Mouse (Mus musculus) CH12.LX (cell line): ENCODE results near the gene Rrp1. TPM values are rescaled to one million over a fixed set of nuclear protein-coding genes. Genes with fewer than 3 reads are reported as not detected.
A peak's percentile ranks its signal among the peaks of the same experiment; 100 is the strongest.

Source experiments
- DNase-seq: peaks from one replicate; pipeline ENCODE4 v3.0.0-alpha.2; 2013; ENCODE audit errors: extremely low read depth
- H3K27ac ChIP-seq: 2 replicates; pipeline ENCODE4 v1.5.1; 2012; ENCODE audit warnings: low read depth, mild to moderate bottlenecking, control low read depth, moderate library complexity; ENCODE audit not compliant: insufficient read depth
- H3K27me3 ChIP-seq: replicated peaks from 2 replicates; pipeline ENCODE3; 2012; ENCODE audit warnings: inconsistent platforms
- H3K36me3 ChIP-seq, 2 experiments: replicated peaks in 1 of 2; 2 replicates each; pipeline versions ENCODE3 to v1.6.1; 2012; ENCODE audit warnings: inconsistent platforms in 1 of 2, low read length in 1 of 2, mild to moderate bottlenecking in 1 of 2, mixed read lengths in 1 of 2, moderate library complexity in 1 of 2; ENCODE audit not compliant: control insufficient read depth in 1 of 2, insufficient read depth in 1 of 2
- H3K4me1 ChIP-seq, 2 experiments: 2 replicates each; pipeline ENCODE4 v1.6.1; 2012; ENCODE audit warnings: inconsistent platforms in 1 of 2, moderate library complexity in 1 of 2; ENCODE audit not compliant: insufficient read depth in 2 of 2, control insufficient read depth in 1 of 2
- H3K4me2 ChIP-seq: 2 replicates; pipeline ENCODE4 v1.6.1; 2012; ENCODE audit warnings: low read depth, mild to moderate bottlenecking, control low read depth; ENCODE audit not compliant: poor library complexity, insufficient read depth, severe bottlenecking
- H3K4me3 ChIP-seq, 3 experiments: fragments of 150-350 bp in 1 of 3; sonication (generic) in 1 of 3; replicated peaks in 1 of 3; 2 replicates each; pipeline versions ENCODE3 to v1.5.1; 2011 to 2012; ENCODE audit warnings: low read depth in 2 of 3, low read length in 2 of 3, mild to moderate bottlenecking in 2 of 3, moderate library complexity in 2 of 3, control low read depth in 1 of 3, improper control_type of control experiment in 1 of 3, inconsistent platforms in 1 of 3, mixed read lengths in 1 of 3; ENCODE audit not compliant: poor library complexity in 1 of 3
- H3K79me2 ChIP-seq: replicated peaks from 2 replicates; pipeline ENCODE4 v1.6.1; 2012; ENCODE audit warnings: mild to moderate bottlenecking, moderate library complexity; ENCODE audit not compliant: control insufficient read depth, poor library complexity, insufficient read depth, severe bottlenecking; ENCODE audit errors: extremely low read depth
- H3K9ac ChIP-seq: 2 replicates; pipeline ENCODE4 v1.6.1; 2012; ENCODE audit warnings: low read depth, mild to moderate bottlenecking, control low read depth, moderate library complexity; ENCODE audit not compliant: insufficient read depth
- H3K9me3 ChIP-seq: replicated peaks from 2 replicates; pipeline ENCODE3; 2012; ENCODE audit warnings: low read length, inconsistent platforms, mixed read lengths
- BHLHE40 ChIP-seq: IDR thresholded peaks from 2 replicates; pipeline ENCODE4 v1.6.1; 2011; ENCODE audit warnings: mild to moderate bottlenecking, low read depth, low read length, improper control_type of control experiment
- CHD1 ChIP-seq: IDR thresholded peaks from 2 replicates; pipeline ENCODE4 v1.6.1; 2012; ENCODE audit warnings: low read depth, low read length, improper control_type of control experiment, inconsistent platforms
- CHD2 ChIP-seq: IDR thresholded peaks from 2 replicates; pipeline ENCODE4 v1.6.1; 2011; ENCODE audit warnings: low read length, improper control_type of control experiment
- CTCF ChIP-seq, 2 experiments: IDR thresholded peaks in 1 of 2; conservative IDR thresholded peaks in 1 of 2; 2 replicates each; pipeline ENCODE4 v1.5.1; 2011 to 2012; ENCODE audit warnings: low read depth in 2 of 2, low read length in 2 of 2, improper control_type of control experiment in 1 of 2, inconsistent platforms in 1 of 2, mild to moderate bottlenecking in 1 of 2, moderate library complexity in 1 of 2
- E2F4 ChIP-seq: IDR thresholded peaks from 2 replicates; pipeline ENCODE4 v1.6.1; 2011; ENCODE audit warnings: low read depth, low read length, improper control_type of control experiment; ENCODE audit not compliant: insufficient replicate concordance
- ELF1 ChIP-seq: IDR thresholded peaks from 2 replicates; pipeline ENCODE4 v1.6.1; 2014; ENCODE audit warnings: low read depth, mild to moderate bottlenecking, inconsistent platforms, low read length, improper control_type of control experiment
- EP300 ChIP-seq: IDR thresholded peaks from 2 replicates; pipeline ENCODE4 v1.6.1; 2011; ENCODE audit warnings: low read length, improper control_type of control experiment
- GABPA ChIP-seq: IDR thresholded peaks from 2 replicates; pipeline ENCODE4 v1.6.1; 2012; ENCODE audit warnings: low read depth, low read length, improper control_type of control experiment, inconsistent platforms; ENCODE audit not compliant: insufficient replicate concordance
- HCFC1 ChIP-seq: IDR thresholded peaks from 2 replicates; pipeline ENCODE4 v1.6.1; 2012; ENCODE audit warnings: low read depth, mild to moderate bottlenecking, inconsistent platforms, low read length, improper control_type of control experiment
- IRF4 ChIP-seq: IDR thresholded peaks from 2 replicates; pipeline ENCODE4 v1.6.1; 2014; ENCODE audit warnings: low read depth, mild to moderate bottlenecking, inconsistent platforms, low read length, improper control_type of control experiment
- JUN ChIP-seq: IDR thresholded peaks from 2 replicates; pipeline ENCODE4 v1.6.1; 2011; ENCODE audit warnings: low read depth, mild to moderate bottlenecking, low read length, improper control_type of control experiment, moderate library complexity; ENCODE audit not compliant: insufficient read depth
- JUND ChIP-seq: conservative IDR thresholded peaks from 2 replicates; pipeline ENCODE4 v1.6.1; 2011; ENCODE audit warnings: low read depth, low read length, improper control_type of control experiment
- KAT2A ChIP-seq: IDR thresholded peaks from 2 replicates; pipeline ENCODE4 v1.6.1; 2012; ENCODE audit warnings: low read length, improper control_type of control experiment, inconsistent platforms; ENCODE audit not compliant: insufficient replicate concordance
- MAFK ChIP-seq: IDR thresholded peaks from 2 replicates; pipeline ENCODE4 v1.6.1; 2011; ENCODE audit warnings: low read length, improper control_type of control experiment; ENCODE audit not compliant: insufficient replicate concordance
- MAX ChIP-seq: IDR thresholded peaks from 2 replicates; pipeline ENCODE4 v1.6.1; 2011; ENCODE audit warnings: low read length, improper control_type of control experiment
- MAZ ChIP-seq: IDR thresholded peaks from 2 replicates; pipeline ENCODE4 v1.6.1; 2012; ENCODE audit warnings: low read depth, mild to moderate bottlenecking, inconsistent platforms, low read length, improper control_type of control experiment, moderate library complexity
- MXI1 ChIP-seq: IDR thresholded peaks from 2 replicates; pipeline ENCODE4 v1.6.1; 2011; ENCODE audit warnings: mild to moderate bottlenecking, low read depth, low read length, improper control_type of control experiment
- MYC ChIP-seq: IDR thresholded peaks from 2 replicates; pipeline ENCODE4 v1.6.1; 2011; ENCODE audit warnings: low read depth, mild to moderate bottlenecking, improper control_type of control experiment, low read length
- NRF1 ChIP-seq: IDR thresholded peaks from 2 replicates; pipeline ENCODE4 v1.6.1; 2014; ENCODE audit warnings: low read depth, mild to moderate bottlenecking, inconsistent platforms, low read length, improper control_type of control experiment, moderate library complexity
- PAX5 ChIP-seq: IDR thresholded peaks from 2 replicates; pipeline ENCODE4 v1.6.1; 2012; ENCODE audit warnings: low read length, inconsistent platforms, mixed read lengths
- POLR2A ChIP-seq: IDR thresholded peaks from 2 replicates; pipeline ENCODE4 v1.6.1; 2011; ENCODE audit warnings: low read depth, mild to moderate bottlenecking, improper control_type of control experiment, low read length
- POLR2AphosphoS2 ChIP-seq: IDR thresholded peaks from 2 replicates; pipeline ENCODE4 v1.6.1; 2011; ENCODE audit warnings: low read depth, low read length, improper control_type of control experiment
- RAD21 ChIP-seq: IDR thresholded peaks from 2 replicates; pipeline ENCODE4 v1.6.1; 2011; ENCODE audit warnings: low read depth, mild to moderate bottlenecking, low read length, improper control_type of control experiment, moderate library complexity
- SIN3A ChIP-seq: IDR thresholded peaks from 2 replicates; pipeline ENCODE4 v1.6.1; 2012; ENCODE audit warnings: low read length, improper control_type of control experiment, inconsistent platforms
- SMC3 ChIP-seq: IDR thresholded peaks from 2 replicates; pipeline ENCODE4 v1.6.1; 2011; ENCODE audit warnings: low read depth, low read length, improper control_type of control experiment
- TCF12 ChIP-seq: IDR thresholded peaks from 2 replicates; pipeline ENCODE4 v1.6.1; 2014; ENCODE audit warnings: low read depth, mild to moderate bottlenecking, inconsistent platforms, low read length, improper control_type of control experiment
- UBTF ChIP-seq: IDR thresholded peaks from 2 replicates; pipeline ENCODE4 v1.6.1; 2012; ENCODE audit warnings: low read depth, mild to moderate bottlenecking, inconsistent platforms, low read length, improper control_type of control experiment, moderate library complexity
- USF1 ChIP-seq: IDR thresholded peaks from 2 replicates; pipeline ENCODE4 v1.6.1; 2014; ENCODE audit warnings: low read depth, mild to moderate bottlenecking, inconsistent platforms, low read length, improper control_type of control experiment
- USF2 ChIP-seq: conservative IDR thresholded peaks from 2 replicates; pipeline ENCODE4 v1.6.1; 2011; ENCODE audit warnings: low read depth, low read length, improper control_type of control experiment
- ZKSCAN1 ChIP-seq: IDR thresholded peaks from 2 replicates; pipeline ENCODE4 v1.6.1; 2012; ENCODE audit warnings: low read depth, inconsistent platforms, low read length, improper control_type of control experiment, borderline replicate concordance
- dilution Hi-C: fragments of 300-500 bp; cut with MboI; formaldehyde crosslinking; loops from 2 replicates; pipeline ENCODE4 v1.14.3; 2020; ENCODE audit warnings: low sequenced_read_pairs; ENCODE audit not compliant: extremely low pct_unique_long_range_greater_than_20kb, extremely low pct_ligation_motif_present
- in situ Hi-C: fragments of 300-500 bp; cut with MboI; formaldehyde crosslinking; loops from 3 replicates; pipeline ENCODE4 v1.14.3; 2019; ENCODE audit warnings: low sequenced_read_pairs, low pct_ligation_motif_present, low pct_unique_long_range_greater_than_20kb, mixed read lengths
- polyA plus RNA-seq: library from polyadenylated mRNA; unstranded; fragments of >175 nt; gene quantifications from 2 replicates; pipeline ENCODE4 v1.2.1, GENCODE M21; 2012; ENCODE audit warnings: low read depth; ENCODE audit not compliant: insufficient read length
- total RNA-seq, 2 experiments: library from RNA; depleted of rRNA; stranded (reverse); fragments of 300-350 nt in 1 of 2; fragments of >200 nt in 1 of 2; gene quantifications; 2 replicates each; pipeline ENCODE4 v1.2.3; 2012 to 2014

The Rrp1 gene
- total and polyA plus RNA-seq, 3 experiments: 138 to 327 (median 189) TPM

DNA sequence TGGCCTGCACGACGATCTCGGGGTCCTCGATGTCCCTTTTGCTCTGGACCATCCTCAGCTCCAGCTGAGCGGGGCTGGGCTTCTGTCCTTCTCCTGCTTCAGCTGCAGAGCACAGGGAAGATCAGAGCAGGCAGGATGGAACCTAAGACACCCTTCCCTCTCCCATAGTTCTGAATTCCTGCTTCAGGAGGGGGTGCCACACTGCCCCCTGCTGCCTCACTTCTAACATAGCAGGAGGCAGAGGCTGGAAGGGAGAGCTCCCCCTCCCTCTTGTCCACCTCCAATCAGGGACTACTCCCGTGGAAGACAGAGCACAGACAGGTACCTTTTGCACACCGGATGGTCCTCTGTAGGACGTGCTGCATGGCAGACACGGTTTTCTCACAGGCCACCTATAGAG lies 28.0 kb upstream of the Rrp1 start:
- Histone ChIP-seq H3K4me3 (no peak overlapping the region), H3K27ac (no peak overlapping the region), H3K4me1 (peaks cover 3 to 27% of the 10 kb centered on the region in 2 experiments; a peak in 3 of 4 replicates), H3K27me3 (no peaks in the 10 kb centered on the region)
- TF ChIP-seq KAT2A (no peak), SMC3 (peak; percentile 33), HCFC1 (no peak), JUND (no peak), GABPA (no peak), MAX (no peak), EP300 (no peak), E2F4 (no peak), CTCF (conservative IDR thresholded peaks at IDR 0.05 in 1 of 2, IDR thresholded peaks at IDR 0.05 in 1 of 2; ENCODE audit: low read depth in 2 of 2, low read length in 2 of 2) (peak; percentile 69 to 71), RAD21 (peak; percentile 17), BHLHE40 (no peak), NRF1 (no peak), UBTF (no peak), CHD1 (no peak), POLR2AphosphoS2 (no peak), CHD2 (no peak), JUN (no peak), IRF4 (no peak), MAFK (no peak)
- TF ChIP-seq, all 38 proteins: peak for 3
- dilution Hi-C loops (no loop called here), in situ Hi-C loops (no loop called here)
- Histone ChIP-seq H3K79me2 (no peaks in the 10 kb centered on the region), H3K4me2 (no peak overlapping the region), H3K9ac (no peak overlapping the region), H3K36me3 (peaks cover 6 to 68% of the 10 kb centered on the region in 2 experiments), H3K9me3 (no peaks in the 10 kb centered on the region)
- no peak for DNase-seq

DNA sequence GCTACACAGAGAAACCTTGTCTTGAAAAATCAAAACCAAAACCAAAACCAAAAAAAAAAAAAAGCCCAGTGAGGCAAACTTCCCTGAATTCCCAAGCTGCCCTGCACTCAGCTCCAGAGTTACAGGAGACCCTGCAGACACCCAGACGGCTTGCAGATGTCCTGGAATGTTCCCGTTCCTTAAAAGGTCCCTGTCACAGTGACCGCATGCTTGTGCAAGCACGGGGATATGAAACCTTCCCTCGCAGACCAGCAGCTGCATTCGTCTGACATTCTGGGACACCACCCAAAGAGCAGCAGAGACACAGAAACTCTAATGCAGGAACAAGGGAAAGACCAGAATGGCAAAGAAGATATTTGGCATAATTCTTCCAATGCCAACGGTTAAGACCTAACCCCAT lies 27.1 kb upstream of the Rrp1 start:
- dilution Hi-C loops (no loop called here), in situ Hi-C loops (no loop called here)
- Histone ChIP-seq H3K9me3 (no peaks in the 10 kb centered on the region), H3K36me3 (peaks cover 6 to 59% of the 10 kb centered on the region in 2 experiments), H3K27me3 (no peaks in the 10 kb centered on the region), H3K4me3 (no peak overlapping the region), H3K27ac (no peak overlapping the region), H3K4me1 (peaks cover 3 to 25% of the 10 kb centered on the region in 2 experiments; a peak in 3 of 4 replicates), H3K9ac (no peak overlapping the region), H3K4me2 (no peak overlapping the region), H3K79me2 (no peaks in the 10 kb centered on the region)
- TF ChIP-seq POLR2A (no peak), MAX (no peak), BHLHE40 (no peak), USF1 (no peak), USF2 (no peak), ELF1 (no peak), PAX5 (no peak), MXI1 (no peak), ZKSCAN1 (no peak), POLR2AphosphoS2 (no peak), CHD1 (no peak), KAT2A (no peak), HCFC1 (no peak), SIN3A (no peak), CTCF (conservative IDR thresholded peaks at IDR 0.05 in 1 of 2, IDR thresholded peaks at IDR 0.05 in 1 of 2; ENCODE audit: low read depth in 2 of 2, low read length in 2 of 2) (no peak), TCF12 (no peak), MYC (no peak), E2F4 (no peak), MAZ (no peak)
- no peak for DNase-seq
